Mouse (Mus musculus) left cerebral cortex, adult 18-20 months (tissue): Measurements from ENCODE around the gene Lrrn1. TPM values are rescaled to one million over a fixed set of nuclear protein-coding genes. Genes with fewer than 3 reads are reported as not detected.

Experiments
- DNase-seq, 2 experiments: peaks; one replicate each; pipeline ENCODE4 v3.0.0; 2021 to 2022; ENCODE audit warnings: low spot score in 2 of 2, mixed read lengths in 1 of 2
- total RNA-seq, 2 experiments: library from RNA; stranded (reverse); gene quantifications; 2 replicates each; pipeline ENCODE4 v1.2.3; 2021

Lrrn1 gene
- total RNA-seq, 2 experiments from 2014 or later = 47.2 to 51.4 TPM

GRCm38 (mm10) chr6:107577309-107577708 lies 47.7 kb downstream of the Lrrn1 start:
- no peak for DNase-seq

- no peak for DNase-seq
Measured at GRCm38 (mm10) chr6:107583759-107584383, 54.3 kb downstream of the Lrrn1 start.

GRCm38 (mm10) chr6:107605151-107605550 lies 75.6 kb downstream of the Lrrn1 start:
- DNase-seq = no peak

GRCm38 (mm10) chr6:107614288-107614687 lies 84.7 kb downstream of the Lrrn1 start:
- no peak for DNase-seq
